Mouse (Mus musculus) left cerebral cortex, adult 18-20 months (tissue): Measurements from ENCODE around the gene Insig1. TPM values are rescaled to one million over a fixed set of nuclear protein-coding genes. Genes with fewer than 3 reads are reported as not detected.

Source experiments
- DNase-seq, 2 experiments: peaks; one replicate each; pipeline ENCODE4 v3.0.0; 2021 to 2022; ENCODE audit warnings: low spot score in 2 of 2, mixed read lengths in 1 of 2
- long read RNA-seq, 2 experiments: library from polyadenylated mRNA; stranded (forward); transcript quantifications; one replicate each; pipeline ENCODE4 v2.0.0; 2021
- total RNA-seq, 2 experiments: library from RNA; stranded (reverse); gene quantifications; 2 replicates each; pipeline ENCODE4 v1.2.3; 2021

Insig1 gene
- total RNA-seq: 100 to 1,000 TPM in 1 of 2 experiments, 10 to 100 TPM in 1; 80.7 to 104 TPM
- long read RNA-seq, experiment 1, transcript Insig1-201 (5 exons, 2,697 nt): major isoform, 147 of 157 reads
- long read RNA-seq, experiment 1, partial matches to known transcripts: 4 of 157 reads
- long read RNA-seq, experiment 1, other reads (novel, unspliced or antisense): 6 of 157 reads
- long read RNA-seq, experiment 2, transcript Insig1-201 (5 exons, 2,697 nt): major isoform, 181 of 192 reads
- long read RNA-seq, experiment 2, partial matches to known transcripts: 3 of 192 reads
- long read RNA-seq, experiment 2, other reads (novel, unspliced or antisense): 7 of 192 reads

- peak; percentile 98 to 99 for DNase-seq
These were observed at the start of gene Insig1 for GRCm38 (mm10) chr5:28070828-28071455. Gene Insig1 (plus strand): TSS chr5:28071363.

DNA sequence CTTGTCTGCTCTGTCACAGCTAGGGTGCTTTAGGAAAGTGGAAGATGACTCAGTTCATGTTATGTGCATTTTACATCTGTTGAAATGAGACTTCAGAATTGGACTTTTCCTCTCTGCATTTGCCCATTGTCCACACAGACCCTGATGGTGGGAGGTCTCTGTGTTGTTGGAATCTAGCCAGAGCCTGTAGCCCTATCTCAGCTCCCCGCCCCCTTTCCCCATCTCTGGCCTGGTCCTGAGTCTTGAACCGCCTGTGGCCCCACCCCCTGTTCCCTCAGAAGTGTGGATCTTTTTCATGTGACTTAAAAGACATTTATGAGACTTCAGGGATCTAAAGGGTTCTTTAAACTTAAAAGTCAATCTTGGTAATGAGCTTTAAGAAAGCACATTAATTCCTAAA lies 47.7 kb upstream of the Insig1 start:
- no peak for DNase-seq

DNA sequence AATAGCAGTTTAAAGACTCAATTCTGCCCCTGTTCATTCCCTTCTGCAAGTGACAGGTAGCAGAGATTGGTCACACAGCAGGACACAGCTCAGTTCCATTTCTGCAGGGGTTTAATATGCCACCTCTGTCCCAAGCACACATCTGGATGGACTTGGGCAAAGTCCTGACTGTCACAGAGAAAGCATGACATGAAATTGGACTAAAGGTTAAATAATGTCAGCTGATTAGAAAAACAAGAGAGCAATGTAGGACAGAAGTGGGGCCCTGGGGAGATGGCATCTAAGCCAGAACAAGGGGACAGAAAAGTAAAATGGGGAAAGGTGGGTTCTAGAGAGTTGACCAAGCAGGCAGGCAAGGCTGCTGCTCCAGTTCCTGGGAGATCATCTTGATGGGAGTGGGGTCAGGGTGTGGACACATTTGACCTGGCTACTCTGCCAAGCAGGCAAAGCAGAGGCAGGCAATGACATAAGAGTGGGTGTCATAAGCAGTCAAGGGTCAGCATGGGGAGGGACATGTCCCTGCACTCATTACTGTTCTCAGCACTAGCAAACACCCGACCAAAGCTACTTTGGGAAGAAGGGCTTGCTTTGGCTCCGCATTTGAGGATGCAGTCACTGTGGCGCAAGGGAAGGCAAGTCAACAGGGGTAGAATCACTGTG lies 39.5 kb upstream of the Insig1 start:
- no peak for DNase-seq

GRCm38 (mm10) chr5:28032866-28033265 lies 38.3 kb upstream of the Insig1 start:
- DNase-seq: no peak

- no peak for DNase-seq
These were observed 37.9 kb upstream of the Insig1 start for GRCm38 (mm10) chr5:28033281-28033680.

- no peak for DNase-seq
These were observed 37.3 kb upstream of the Insig1 start for GRCm38 (mm10) chr5:28033826-28034225.

- DNase-seq: no peak
These were observed 35.2 kb upstream of the Insig1 start for GRCm38 (mm10) chr5:28036011-28036410.

DNA sequence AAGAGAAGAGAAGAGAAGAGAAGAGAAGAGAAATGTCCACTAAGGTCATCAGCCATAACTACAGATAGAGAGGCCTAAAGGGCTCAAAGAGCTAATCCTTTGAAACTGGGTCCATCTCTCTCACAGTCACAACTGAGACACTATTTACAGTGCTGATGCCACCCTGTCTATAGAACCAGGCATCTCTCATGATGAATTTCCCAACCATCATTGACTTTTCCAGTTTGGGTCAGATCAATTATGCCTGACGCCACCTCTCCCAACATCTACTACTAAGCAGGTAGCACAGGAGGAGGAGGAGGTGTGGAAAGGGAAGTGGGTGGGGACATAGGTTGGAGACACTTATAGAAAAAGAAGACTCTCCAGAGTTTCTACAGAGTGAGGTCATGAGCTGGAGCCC lies 34.6 kb upstream of the Insig1 start:
- DNase-seq: no peak

- DNase-seq: no peak
These were observed 34.0 kb upstream of the Insig1 start for GRCm38 (mm10) chr5:28037172-28037591.

DNA sequence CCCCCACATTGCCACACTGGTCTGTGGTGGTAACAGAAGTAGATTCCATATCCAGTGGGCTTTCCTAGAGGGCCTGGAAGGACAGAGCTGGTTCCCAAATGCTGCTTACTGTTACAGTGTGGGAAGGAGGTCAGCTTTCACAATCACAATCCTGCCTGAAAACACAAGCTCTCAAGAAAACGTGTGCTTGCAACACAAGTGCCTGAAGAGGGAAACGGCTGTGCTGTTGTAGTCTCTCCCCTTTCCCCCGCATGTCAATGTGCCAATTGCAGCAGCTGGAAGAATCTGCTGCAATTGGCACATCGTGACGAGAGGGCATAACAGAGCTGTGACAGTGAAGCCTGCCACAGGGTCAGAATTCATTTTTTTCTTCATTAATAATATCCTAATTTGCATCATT lies 33.5 kb upstream of the Insig1 start:
- no peak for DNase-seq

- peak in 1 of 2 experiments; percentile 8 for DNase-seq
These were observed 33.0 kb upstream of the Insig1 start for GRCm38 (mm10) chr5:28038115-28038514.

DNA sequence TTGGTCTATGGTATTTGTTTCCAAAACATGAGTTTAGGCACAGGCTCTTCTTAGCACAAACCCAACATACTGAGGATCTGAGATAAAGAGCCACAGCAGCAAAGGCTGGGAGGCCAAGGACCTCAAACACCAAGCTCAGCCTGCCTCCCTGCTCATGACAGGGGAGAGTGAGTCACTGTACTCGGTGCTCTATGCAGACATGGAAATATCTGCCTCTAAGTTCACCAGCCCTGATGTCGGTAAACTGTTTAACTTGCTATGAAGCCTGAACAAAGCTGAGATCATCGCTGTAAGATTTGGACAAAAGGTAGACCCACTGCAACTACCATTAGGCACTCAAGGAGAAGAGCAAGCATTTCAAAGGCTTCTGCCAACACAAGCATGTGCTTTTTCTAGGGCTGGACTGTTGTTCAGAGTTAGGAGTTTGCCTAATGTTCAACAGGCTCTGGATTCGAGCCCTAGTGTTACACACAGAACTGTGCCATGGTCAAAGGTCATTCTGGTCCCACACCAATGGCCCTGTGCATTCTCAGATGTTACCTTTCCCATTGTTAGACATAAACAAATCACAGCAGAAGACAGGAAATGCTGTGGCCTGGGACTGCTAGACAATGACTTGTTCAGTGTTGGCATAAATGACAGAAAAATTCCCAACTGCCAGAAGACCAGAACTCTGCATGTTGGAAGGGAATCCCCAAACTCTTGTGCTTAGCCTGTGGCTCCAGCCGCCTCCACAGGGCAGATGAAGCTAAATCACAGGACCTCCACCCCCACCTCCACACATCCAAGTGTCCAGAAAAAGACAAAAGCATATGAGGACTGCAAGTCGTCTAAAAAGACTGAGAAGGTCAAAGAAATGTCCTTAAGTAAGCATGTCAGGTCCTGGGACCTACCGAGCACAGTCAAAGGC lies 31.2 kb upstream of the Insig1 start:
- no peak for DNase-seq

DNA sequence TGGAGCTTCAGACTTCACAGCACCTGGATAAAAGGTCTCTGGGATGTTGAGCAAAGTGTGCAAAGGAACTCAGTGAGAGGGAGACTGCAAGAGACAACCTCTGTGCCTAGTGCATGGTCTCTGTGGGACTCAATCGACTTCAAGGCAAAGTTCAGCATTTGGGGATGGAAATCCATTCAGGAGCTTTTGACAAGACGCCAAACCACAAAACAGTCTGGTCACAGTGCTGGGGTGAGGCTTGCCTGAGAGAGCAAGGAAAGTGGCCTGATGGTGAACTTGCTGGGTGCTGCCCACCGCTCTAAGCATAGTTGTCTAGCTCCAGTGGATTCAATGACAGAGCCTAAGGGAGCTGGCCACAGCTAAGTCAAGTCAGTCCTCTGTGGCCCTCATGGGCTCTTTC lies 30.4 kb upstream of the Insig1 start:
- DNase-seq: no peak

GRCm38 (mm10) chr5:28042021-28042420 lies 29.1 kb upstream of the Insig1 start:
- no peak for DNase-seq

DNA sequence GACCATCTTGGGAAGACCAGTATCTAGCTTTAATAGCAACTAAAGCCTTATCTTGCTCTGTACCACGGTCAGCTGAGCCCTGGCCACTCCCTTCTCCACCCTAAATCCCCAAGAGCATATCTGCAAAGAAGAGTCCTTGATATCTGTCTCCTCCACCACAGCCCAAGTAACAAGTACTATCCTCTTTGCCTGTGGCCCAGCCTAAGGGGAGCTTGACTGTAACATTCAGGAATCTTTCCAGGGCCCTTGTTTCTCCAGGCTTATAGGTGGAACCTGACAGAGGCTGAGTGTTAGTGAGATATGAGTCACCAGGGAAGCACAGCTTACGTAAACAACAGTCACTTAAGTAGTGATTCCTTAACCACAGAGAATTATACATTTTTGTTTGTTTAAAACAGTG lies 28.4 kb upstream of the Insig1 start:
- DNase-seq: no peak

DNA sequence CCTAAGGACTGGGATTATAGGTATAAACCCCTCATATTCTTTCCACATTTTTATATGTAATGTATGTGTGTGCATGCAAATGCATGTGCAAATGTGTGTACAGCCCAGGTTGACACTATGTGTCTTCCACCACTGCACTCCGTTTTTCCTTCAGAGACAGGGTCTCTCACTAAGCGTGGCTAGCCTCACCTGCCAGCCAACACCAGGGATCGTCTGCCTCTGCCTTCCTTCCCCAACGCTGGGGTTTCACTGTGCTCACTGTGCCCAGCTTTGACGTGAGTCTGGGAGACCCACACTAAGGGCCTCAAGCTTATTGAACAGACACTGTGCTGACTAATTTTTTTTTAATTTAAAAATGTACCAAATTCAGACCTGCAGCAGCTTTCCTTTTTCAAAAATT lies 27.8 kb upstream of the Insig1 start:
- DNase-seq: no peak

- DNase-seq: no peak
These were observed 24.2 kb upstream of the Insig1 start for GRCm38 (mm10) chr5:28046966-28047365.

DNA sequence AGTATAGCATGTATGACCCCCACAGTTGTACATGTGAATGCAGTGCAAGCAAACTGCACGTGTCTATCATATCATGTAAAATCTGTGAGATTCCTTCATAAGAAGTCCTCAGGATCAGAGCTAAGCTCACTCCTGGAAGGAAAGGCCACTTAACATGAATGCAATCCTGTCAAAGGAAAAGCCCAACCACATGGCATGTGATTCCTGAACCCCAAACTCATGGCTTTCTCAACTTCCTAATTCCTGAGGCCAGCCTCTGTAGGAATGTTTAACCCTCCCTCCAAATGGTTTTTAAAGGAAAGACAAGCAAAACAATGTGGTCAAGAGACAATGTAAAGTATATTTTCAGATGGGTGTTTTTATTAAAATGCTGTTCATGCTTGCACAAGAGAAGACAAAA lies 23.2 kb upstream of the Insig1 start:
- no peak for DNase-seq

- DNase-seq: no peak
These were observed 15.7 kb upstream of the Insig1 start for GRCm38 (mm10) chr5:28055450-28055849.

DNA sequence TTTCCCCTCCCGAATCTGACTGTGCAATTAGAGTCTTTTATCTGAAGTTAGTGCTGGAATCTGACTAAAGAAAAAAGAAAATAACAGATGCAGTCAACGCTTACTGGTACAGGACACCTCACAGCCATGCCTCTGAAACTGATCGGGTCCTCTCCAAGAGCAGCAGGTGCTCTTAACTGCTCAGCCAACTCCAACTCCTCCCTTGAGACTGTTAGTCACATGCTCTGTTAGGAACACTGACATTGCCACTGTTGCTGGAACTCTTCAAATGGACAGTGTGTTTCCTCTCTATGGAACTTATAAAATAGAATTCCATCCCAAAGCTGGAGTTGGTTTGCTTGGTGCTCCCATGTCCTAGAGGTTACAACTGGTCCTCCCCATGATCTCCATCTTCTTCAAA lies 14.3 kb upstream of the Insig1 start:
- DNase-seq: no peak

DNA sequence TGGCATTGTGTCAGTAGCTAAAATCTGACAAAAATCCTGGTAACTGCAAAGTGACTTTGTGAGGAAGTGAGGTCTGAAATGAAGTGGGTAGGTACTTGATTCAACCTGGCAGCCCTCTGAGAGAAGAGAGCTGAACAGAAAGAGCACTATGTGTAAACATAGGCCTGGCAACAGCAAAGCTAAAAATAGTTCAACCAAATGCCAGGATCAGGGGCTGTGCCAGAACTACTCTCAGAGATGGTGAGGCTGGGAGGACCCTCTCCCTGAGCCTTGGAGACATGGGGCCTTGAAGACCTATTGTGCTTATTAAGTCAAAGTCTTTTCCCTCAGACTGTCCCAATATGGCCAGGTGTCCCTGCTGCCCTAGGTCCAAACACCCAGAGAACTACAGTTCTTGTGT lies 10.7 kb upstream of the Insig1 start:
- DNase-seq: no peak
